Mouse (Mus musculus) left cerebral cortex, postnatal 25 days (tissue): ENCODE measurements around the gene Dnajc11. TPM values are rescaled to one million over a fixed set of nuclear protein-coding genes. Genes with fewer than 3 reads are reported as not detected.

ENCODE experiments used
- DNase-seq, 2 experiments: peaks; one replicate each; pipeline ENCODE4 v3.0.0; 2022; ENCODE audit warnings: low spot score in 2 of 2, mixed read lengths in 1 of 2
- intact Hi-C: fragments of 180-260 bp; cut with DNase I; formaldehyde crosslinking; loops from one replicate; pipeline ENCODE4 v1.15.1; 2025
- total RNA-seq, 2 experiments: library from RNA; stranded (reverse); gene quantifications; 2 replicates each; pipeline ENCODE4 v1.2.3; 2021

The Dnajc11 gene
- total RNA-seq, 2 experiments from 2014 or later, result 61.6 to 62.3 TPM

DNA sequence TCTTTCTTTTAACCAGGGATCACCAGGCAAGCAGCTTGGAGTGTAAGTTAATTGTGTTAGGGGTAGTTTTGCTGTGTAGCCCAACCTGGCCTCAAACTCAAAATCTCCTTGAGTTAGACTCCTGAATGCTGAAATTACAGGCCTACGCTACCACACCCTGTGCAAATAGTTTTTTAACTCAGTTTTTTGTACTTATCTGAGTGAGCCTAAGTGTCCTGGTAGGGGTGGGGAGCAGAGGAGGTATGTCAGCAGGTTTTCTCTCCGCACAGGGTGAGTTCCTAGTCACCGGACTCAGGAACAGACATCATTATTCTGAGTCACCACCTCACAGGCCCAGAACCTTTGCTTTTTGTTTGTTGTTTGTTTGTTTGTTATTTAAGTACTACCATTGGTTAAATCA is 68.6 kb downstream of the Dnajc11 start:
- intact Hi-C loops, result no loop called here
- no peak for DNase-seq

DNA sequence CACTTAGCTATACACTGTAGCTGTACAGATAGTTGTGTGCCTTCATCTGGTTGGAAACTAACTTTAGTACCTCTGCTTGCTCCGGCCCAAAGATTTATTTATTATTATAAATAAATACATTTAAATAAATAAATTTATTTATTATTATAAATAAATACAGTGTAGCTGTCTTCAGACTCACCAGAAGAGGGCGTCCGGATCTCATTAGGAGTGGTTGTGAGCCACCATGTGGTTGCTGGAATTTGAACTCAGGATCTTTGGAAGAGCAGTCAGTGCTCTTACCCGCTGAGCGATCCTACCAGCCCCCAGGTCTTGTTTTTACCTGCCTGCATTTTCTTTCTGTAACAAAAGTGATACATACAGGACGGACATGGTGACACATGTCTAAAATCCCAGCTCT is 72.6 kb downstream of the Dnajc11 start:
- intact Hi-C loops, result no loop called here
- no peak for DNase-seq

DNA sequence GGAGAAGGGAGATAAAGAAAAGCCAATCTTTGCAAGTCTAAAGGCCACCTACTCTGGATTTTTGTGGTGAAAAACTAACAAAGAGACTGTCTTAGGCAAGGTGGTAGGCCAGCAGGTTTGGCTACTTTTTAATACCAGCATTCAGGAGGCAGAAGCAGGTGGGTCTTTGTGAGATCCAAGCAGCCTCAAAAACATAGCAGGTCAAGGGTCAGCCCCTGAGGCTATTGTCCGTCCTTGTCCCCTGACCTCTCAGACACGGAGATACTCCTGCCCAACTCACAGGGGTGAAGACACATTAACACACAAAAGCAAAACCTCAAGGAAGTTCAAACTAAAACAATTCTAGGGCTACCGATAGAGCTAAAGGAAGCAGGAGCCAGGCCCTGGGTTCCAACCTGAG is 73.3 kb downstream of the Dnajc11 start:
- intact Hi-C loops, result no loop called here
- DNase-seq, result no peak

DNA sequence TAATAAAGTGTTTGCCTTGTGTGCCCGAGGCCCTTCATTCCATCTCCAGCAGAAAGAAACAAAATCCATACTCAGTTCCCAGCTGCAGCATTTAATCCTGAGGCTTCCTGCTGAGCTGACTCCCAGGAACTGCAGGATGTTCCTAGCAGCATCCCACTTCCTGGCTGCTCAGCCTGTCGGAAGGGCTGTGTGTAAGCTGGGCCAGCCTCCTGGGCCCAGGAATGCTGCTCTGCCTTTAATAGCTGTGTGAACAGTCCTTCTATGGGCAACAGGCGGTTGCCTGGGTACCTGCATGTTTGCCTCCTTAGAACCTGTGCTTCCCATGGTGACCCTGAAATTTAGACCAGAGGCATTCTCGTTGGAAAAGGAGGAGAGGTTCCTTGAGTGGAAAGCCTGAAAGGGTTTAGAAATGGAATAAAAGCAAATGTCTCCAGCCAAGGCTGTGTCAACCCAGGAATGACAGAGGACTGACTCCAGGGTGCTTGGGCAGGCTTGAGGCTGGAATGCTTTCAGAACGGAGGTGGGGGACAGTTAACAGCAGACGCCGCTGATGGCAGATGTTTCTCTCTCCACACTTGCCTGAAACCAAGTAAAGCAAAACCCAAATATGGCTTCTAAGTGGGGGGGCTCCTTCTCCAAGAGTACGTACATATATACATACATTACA is 74.1 kb downstream of the Dnajc11 start:
- peak; percentile 30 to 62 for DNase-seq
- intact Hi-C loops, result loop anchor here (1.0 to 2.0 kb wide), 3 partner anchors 11 to 81 kb away; partner anchors contain the start of genes Phf13 and Zbtb48

DNA sequence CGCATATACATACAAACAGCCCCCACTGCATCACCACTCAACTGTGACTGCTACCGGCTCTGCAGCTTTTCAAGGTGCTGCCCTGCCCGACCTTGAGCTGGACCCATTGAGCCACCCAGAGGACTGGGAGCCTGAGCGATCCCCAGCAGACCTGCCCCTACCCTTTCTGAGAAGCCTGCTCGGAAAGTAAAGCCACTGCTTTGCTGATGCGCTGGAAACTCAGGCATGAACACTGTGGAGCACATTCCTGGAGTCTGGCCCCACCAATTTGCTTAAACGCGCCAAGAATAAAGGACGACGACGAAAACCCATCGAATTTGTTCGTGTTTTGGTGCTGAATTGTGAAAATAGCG is 74.6 kb downstream of the Dnajc11 start:
- DNase-seq, result no peak
- intact Hi-C loops, result loop anchor here (1.0 to 2.0 kb wide), 3 partner anchors 12 to 80 kb away; partner anchors contain the start of genes Phf13 and Zbtb48

DNA sequence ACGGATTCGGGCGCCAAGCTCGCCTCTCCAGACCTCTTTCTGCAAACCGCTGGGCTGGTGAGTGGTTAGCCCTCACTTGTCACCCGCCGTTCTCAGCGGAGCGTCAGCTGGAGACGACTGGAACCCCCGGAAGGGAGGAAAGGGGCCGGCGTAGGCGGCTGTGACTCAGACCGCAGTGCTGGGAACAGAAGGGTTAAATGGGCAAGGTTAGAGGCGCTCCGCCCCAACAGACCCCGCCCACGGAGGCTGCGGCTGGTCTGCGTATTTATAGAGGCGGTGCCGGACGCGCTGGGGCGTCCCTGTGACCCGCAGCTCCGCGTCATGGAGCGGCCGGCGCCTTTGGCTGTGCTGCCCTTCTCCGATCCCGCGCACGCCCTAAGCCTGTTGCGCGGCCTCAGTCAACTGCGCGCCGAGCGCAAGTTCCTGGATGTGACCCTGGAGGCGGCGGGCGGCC is 75.2 kb downstream of the Dnajc11 start, which contains the start of gene Klhl21:
Gene Klhl21 (plus strand): TSS at position 182 of the 454 bp plus-strand sequence.
- DNase-seq, result peak; percentile 94 to 95
- intact Hi-C loops, result loop anchor here (1.0 to 2.0 kb wide), 3 partner anchors 12 to 80 kb away; partner anchors contain the start of genes Phf13 and Zbtb48

DNA sequence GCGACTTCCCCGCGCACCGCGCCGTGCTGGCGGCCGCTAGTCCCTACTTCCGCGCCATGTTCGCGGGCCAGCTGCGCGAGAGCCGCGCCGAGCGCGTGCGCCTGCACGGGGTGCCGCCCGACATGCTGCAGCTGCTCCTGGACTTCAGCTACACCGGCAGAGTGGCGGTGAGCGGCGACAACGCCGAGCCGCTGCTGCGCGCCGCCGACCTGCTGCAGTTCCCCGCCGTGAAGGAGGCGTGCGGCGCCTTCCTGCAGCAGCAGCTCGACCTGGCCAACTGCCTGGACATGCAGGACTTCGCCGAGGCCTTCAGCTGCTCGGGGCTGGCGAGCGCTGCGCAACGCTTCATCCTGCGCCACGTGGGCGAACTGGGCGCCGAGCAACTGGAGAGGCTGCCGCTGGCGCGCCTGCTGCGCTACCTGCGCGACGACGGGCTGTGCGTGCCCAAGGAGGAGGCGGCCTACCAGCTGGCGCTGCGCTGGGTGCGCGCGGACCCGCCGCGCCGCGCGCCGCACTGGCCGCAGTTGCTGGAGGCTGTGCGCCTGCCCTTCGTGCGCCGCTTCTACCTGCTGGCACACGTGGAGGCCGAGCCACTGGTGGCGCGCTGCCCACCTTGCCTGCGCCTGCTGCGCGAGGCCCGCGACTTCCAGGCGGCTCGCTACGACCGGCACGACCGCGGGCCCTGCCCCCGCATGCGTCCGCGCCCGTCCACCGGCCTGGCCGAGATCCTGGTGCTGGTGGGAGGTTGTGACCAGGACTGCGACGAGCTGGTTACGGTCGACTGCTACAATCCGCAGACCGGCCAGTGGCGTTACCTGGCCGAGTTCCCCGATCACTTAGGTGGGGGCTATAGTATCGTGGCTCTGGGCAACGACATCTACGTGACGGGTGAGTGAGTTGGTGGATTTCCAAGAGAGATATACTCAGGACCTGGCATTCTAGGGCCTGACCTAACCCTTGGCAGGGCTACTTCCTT is 75.9 kb downstream of the Dnajc11 start:
- peak; percentile 88 to 89 for DNase-seq
- intact Hi-C loops, result loop anchor here (2.0 kb wide), 2 partner anchors 17 to 21 kb away; partner anchors contain the start of genes Thap3 and Zbtb48

DNA sequence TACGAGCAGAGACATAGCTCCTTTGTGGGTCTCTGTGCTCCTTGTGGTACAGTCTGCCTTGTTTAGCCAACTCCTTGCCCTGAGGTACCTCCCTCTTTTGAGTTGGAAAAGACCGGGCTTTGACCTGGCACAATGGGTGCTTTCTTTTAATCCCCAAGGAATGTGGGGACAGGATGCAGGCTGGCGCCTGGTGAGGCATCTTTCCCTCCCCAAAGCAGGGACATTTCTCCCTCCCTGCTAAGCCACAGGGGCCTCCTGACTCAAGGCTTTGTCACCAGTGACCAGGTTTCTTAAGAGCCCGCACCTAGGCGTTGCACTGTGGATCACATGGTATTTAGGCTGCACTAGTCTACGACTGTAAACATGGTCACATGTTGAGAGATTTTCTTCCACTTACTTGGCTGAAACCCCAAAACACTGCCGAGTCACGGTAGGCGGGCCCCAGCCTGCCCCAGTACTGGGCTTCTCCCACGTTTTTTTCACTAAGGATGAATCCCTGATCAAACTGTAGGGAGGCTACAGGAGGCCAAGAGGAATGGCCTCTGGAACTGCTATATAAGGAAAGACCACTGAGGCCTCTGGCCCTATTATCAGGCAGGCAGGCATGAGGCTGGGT is 76.7 kb downstream of the Dnajc11 start:
- intact Hi-C loops, result loop anchor here (2.0 kb wide), 1 partner anchor 21 kb away; the partner anchor contains the start of gene Thap3
- peak in 1 of 2 experiments; percentile 47 for DNase-seq

DNA sequence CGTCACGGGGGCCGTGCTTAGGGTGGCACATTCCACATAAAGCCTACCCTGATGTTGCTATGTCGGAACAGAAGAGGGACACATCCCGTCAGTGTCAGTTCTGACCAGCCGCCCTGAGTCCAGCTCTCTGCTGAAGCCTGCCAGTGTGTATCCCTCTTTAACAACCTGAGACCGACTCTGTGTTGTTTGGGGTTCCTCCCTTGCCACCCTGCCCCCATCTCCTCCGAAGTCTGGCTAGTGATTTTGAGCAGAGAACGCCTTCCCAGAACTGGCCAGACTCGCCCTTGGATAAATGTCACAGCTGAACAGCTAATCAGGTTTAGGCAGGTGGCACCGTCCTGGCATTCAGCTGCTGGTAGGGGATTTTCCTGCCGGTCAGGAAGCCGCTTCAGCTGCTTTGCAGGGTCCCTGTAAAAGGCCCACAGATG is 77.2 kb downstream of the Dnajc11 start:
- no peak for DNase-seq
- intact Hi-C loops, result loop anchor here (2.0 kb wide), 1 partner anchor 22 kb away; the partner anchor contains the start of gene Thap3

DNA sequence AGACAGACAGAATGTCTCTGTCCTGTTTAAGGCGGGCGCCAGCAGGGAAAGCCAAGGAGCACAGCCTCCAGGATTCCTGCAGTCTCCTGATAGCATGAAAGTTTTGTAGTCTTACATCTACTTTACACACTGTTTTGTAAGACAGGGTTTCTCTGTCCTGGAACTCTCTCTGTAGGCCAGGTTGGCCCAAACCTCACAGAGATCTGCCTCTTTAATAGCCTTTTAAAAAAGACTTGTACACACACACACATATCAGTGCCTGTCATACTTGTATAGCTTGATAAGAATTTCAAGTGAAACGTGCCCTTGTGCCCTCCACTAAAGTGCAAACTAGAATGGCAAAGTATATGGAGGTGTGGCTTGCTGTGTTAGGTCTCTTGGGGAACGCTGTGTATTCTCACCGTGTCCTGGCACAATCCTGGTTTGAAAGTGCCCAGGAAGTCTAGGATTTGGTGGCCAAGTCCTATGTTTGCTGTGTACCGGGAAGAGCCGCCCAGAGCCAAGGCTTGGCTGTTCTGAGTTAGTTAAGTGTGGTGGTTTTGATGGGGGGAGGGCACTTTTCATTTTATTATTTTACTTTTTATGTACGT is 77.8 kb downstream of the Dnajc11 start:
- no peak for DNase-seq
- intact Hi-C loops, result loop anchor here (2.0 kb wide), 1 partner anchor 22 kb away; the partner anchor contains the start of gene Thap3

DNA sequence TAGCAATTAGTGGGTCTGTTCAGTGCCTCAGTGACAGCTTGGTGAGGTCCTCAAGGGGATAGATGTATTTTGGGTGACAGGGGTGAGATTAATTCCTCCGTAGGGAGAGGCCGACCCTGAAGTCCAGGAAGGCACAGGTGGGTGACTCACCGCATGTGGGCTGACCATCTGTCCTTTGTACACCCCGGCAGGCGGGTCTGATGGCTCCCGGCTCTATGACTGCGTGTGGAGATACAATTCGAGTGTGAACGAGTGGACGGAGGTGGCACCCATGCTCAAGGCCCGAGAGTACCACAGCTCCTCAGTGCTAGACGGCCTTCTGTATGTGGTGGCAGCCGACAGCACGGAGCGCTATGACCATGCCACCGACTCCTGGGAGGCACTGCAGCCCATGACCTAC is 78.6 kb downstream of the Dnajc11 start:
- intact Hi-C loops, result no loop called here

DNA sequence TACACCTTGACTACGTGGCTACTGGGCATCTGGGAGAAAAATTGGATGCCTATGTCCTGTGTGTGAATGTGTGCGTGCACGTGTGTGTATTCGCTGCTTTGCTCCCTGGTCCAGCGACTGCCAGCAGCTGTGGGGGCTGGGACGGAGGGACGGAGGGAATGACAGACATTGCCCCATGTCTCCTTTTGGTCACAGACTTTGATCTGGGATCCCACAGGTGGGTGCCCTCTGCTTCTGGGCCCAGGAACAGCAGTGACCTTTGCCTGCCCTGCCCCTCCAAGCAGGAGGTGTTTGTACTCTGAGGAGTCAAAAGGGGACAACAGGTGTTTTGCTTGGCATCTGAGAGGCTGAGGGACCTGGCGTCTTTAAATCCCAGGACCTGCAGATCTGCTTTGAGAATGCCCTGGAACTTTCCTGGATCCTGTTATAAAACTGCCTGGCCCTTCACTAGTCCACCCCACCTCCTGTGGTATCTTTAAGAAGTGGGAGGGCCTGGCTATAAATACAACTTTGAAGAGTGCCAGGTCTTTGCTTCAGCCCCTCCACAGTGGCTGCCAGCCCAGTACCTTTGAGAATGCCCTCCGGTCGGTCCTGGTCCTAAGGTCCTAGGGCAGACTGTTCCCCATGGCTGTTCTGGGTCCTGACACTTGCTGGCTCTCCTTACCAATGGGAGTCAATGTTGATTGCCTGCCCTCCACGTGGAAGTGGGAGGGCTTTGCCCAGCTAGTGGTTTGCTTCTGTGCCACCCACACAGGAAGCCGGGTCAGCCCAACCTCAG is 79.7 kb downstream of the Dnajc11 start:
- intact Hi-C loops, result no loop called here
- no peak for DNase-seq

More for the DNA sequence above, 78.6 kb downstream of the Dnajc11 start:
- DNase-seq, result no peak

DNA sequence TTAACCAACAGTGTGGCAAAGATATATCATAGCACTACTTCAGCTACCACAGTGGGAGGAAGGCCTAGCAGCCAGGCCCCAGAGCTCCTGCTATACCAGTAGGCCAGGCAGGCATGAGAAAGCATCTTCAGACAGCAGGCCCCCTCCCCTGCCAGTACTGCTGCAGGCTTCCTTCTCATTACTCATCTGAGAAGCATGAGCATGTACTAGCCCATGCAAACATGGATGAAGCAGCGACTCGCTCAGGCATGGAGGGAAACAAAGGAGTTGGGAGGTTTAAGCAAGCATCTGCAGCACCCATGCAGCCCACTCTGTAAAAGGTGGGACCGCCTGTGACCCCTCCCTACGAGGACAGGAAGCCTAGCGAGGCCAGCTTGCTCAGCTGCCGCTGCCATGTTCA is 85.6 kb downstream of the Dnajc11 start:
- intact Hi-C loops, result no loop called here
- DNase-seq, result no peak

DNA sequence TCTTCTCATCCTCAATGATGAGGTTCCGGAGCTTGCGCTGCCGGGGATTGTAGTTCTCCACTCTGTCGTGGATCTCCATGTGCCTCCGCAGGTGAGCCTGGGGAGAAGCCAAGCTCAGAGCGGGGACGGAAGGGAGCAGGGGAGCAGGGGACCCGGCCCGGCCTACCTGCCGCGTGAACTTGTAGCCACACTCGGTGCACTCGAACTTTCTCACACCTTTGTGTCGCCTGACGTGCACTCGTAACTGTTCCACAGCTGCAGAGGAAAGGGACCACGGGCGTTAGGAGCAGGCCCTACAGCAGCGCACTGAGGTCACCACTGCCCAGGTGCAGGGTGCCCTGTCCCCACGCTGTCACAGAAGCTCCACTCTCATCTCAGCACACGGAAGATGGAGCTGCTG is 86.5 kb downstream of the Dnajc11 start:
- DNase-seq, result no peak
- intact Hi-C loops, result no loop called here

DNA sequence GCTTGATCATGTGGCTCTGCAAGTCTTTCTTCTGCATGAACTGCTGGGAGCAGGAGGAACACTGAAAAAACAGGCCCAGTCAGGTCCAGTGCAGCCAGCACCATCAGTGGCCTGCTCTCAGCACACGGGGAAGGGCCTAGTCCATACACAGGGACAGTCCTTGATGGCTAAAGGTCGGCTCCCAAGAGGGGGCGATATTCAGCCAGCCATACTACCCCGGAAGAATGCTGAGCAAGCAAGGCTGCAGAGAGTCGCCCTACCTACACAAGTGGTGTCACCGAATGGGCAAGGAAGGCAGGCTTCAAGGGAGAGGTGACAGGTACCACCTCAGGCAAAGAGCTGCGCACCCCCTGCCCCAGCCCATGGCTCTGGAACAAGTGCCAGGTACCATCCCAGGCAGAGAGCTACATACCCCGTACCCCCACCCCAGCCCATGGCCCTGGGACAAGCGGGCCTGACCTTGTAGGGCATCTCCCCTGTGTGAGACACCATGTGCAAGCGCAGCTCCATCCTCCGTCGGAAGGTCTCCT is 88.1 kb downstream of the Dnajc11 start:
- DNase-seq, result no peak
- intact Hi-C loops, result no loop called here

DNA sequence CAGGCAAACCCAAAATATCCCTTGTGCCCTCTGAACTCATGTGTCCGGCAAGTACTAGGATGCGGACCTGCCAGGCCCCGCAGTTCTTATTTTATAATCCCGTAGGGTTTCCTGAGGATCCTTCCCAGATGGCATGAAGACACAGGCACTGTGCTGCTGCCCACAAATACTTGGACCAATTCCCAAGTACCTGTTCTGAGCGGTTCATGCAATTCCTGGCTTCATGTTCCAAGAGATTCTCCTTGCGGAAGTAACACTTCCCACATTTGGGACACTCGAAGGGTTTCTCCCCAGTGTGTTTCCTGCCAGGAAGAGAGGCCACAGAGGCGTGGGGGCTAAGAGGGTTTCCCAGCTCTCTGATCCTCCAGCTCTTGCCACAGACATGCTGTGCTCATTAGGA is 89.0 kb downstream of the Dnajc11 start:
- peak in 1 of 2 experiments; percentile 52 for DNase-seq
- intact Hi-C loops, result no loop called here

DNA sequence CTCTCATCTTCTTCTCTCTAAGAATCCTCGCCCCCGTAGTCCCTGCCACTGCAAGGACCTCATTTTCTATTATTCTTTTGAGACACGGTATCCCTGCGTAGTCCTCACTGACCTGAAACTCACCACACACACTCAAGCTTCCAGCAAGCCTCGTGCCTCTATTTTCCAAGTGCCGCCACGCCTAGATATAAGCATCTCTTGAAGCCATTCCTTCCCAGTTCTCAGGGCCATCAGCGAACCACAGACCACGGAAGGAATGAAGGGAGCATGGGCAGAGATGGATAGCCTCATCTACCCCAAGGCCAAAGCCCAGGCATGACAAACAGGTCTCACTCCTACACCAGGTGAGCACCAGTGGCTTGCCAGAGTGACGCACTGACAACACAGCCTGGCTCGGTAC is 91.0 kb downstream of the Dnajc11 start:
- intact Hi-C loops, result no loop called here
- no peak for DNase-seq
